Mouse (Mus musculus) 3134 (cell line): ENCODE results near the gene Churc1.

Experiments used
- DNase-seq: peaks from one replicate; pipeline ENCODE4 v3.0.0-alpha.2; 2011; ENCODE audit warnings: low spot score; ENCODE audit not compliant: insufficient read length; ENCODE audit errors: extremely low read depth

Gene Churc1

GRCm38 (mm10) chr12:76765354-76765851, at the start of gene Churc1, which contains the start of gene Fntb:
Gene Churc1 (plus strand): TSS chr12:76765538.
Gene Fntb (plus strand): TSS chr12:76765589.
- peak; percentile 81 for DNase-seq

DNA sequence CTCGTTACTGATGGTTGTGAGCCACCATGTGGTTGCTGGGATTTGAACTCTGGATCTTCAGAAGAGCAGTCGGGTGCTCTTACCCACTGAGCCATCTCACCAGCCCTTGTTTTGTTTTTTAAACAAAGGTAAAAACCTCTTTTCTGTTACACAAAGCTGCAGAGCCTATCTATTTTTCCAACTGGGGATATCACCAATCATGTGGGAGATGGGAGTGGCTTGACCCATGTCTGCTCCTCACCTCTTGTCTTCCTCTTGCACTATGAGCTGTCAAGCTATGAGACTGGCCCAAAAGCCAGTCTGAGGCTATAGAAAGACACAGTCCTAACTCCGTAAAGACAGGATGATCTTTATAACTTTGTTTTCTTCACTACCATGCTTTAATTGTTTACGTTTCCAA, 47.0 kb upstream of the Churc1 start:
- no peak for DNase-seq

DNA sequence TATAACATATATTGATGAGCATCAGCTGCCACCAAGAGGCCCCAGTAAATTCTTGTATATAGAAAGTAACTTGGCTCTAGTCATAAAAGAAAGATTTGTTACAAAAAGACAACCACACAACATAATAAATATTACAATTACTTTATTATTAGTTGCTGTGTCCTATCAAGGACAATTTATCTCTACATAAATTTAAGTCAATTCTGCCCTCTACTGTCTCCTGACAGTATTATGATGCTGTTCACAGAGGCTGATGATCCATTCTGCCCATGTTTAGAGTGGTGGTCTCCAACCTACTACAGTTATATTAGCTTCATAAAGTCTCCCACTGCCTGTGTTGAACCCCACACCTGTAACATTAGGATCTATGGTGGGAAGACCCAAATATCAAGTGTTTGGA, 44.8 kb upstream of the Churc1 start:
- DNase-seq: no peak

GRCm38 (mm10) chr12:76722026-76722425, 43.3 kb upstream of the Churc1 start:
- DNase-seq: no peak

DNA sequence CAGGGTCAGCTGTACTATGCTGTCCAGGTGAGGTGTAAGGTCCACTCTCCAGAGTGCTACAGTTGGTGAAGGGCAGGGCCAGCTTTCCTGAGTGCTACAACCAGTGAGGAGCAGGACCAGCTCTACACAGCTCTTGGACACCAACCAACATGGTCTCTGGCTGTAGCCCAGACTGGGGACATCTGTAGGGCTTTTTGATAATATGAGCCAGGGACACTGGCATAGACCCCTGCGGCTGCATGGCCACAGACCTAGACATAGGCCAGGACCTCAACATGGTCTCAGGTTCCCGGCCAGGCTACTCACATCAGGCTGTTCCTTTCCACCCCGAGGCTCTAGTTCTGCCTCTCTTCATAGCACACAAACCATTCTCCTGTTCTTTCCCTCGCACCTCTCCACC, 37.4 kb upstream of the Churc1 start:
- no peak for DNase-seq

DNA sequence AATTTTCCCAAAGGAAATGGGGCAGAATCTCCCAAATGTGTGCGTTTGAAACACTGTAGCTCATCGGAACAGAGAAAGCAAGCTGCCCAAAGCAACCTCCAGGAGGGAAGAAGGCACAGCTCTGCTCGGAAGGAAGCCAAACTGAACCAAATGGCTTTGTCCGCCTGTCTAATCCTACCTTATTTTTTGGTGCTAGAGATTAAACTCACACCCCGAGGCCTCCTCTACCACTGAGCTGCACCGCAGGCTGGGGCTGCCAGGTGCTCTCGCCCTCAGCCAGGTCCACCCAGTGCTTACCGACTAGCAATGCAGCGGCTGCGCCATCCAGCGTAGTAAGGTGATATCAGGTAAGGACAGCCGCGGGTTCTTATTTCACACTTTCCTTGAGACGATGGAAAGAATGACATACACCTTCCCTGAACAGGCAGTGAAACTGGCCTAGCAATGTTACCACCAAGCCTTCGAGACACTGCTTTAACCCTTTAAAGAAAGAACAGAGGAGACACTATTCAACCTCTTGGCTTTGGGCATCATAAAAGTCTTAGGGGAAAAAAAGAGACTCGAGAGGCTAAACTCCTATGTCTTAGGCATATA, 14.4 kb upstream of the Churc1 start:
- DNase-seq: no peak

DNA sequence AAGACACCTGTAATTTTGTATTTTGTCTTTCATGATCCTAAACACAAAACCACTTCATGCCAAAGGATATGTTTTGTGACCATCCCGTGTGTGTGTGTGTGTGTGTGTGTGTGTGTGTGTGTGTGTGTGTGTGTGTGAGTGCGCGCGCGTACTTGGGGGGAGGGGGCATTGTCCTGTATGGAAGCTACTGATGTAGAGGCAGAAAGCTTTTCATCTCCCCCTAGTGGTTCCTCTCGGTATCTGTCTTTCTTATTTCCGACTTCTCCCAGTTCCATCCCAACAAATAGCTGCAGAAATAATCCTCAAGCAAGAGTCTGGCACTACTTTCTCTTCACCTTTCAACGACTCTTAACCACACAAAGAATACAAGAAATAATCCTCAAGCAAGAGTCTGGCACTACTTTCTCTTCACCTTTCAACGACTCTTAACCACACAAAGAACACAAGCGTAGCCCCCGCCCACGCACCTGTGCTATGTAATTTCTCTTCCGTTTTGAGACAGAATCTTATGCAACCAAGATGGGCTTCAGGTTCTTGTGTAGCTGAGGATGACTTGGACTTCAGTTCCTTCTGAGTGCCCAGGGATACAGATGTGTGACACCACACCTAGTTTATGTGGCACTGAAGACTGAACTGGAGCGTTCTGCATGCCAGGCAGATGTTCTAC, 12.6 kb upstream of the Churc1 start:
- no peak for DNase-seq

DNA sequence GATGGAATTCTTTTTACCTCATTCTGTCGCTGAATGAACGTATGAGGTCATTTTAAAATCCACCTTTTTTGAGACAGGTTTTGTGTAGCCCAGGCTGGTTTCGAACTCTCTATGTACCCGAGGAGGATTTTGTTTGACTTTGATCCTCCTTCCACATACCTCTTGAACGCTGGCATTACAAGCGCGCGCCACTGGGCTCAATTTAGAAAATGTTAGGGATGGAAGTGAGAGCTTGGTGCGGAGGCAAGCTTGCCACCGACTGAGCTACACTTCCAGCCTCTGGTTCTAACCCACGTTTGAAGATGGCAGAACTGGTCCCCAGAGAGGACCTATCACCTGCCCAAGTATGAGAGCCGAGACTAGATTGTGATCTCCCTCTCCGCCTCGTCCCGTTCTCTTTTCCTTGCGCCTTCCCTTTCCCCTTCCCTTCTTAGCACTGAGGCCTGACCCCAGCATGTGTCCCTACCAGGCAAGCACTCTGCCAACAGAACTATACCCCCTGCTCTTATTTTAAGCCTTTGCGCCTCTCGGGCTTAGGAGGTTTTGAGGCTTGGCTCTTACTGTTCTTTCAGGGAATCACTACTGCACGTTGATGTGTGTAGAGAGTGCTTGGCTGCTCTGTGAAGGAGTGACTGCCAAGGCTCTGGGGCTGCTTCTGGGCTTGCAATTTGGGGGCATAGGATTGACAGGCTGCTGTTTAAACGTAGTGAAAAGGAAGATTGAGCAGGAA, 728 bp downstream of the Churc1 start:
- DNase-seq: no peak

DNA sequence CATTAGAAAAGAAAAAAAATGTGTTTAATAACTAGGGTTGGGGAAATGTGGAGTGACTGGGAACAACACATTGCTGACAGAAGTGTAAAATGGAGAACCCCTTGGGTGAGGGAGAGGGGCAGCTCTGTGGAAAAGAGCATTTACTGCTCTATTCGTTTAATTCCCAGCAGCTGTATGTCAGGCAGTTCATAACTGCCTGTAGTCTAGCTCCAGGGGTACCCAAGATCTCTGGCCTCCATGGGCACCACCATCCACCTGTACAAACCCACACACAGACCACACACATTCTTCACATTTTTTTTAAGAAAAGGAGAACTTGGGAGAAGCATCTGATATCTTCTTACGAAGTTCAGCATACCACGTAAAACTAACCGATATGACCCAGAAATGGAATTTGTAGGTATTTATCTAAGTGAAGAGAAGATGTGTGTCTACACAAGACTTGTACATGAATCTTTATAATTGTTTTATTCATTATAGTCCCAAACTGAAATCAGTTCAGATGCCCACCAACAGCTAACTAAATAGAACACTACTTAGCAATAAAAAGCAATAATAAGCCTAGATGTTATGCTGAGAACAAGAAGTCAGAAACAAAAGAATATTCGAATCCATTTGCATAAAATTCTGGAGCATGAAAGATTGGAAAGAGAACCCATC, 5.6 kb downstream of the Churc1 start:
- no peak for DNase-seq

GRCm38 (mm10) chr12:76771540-76771939, 6.2 kb downstream of the Churc1 start:
- no peak for DNase-seq

DNA sequence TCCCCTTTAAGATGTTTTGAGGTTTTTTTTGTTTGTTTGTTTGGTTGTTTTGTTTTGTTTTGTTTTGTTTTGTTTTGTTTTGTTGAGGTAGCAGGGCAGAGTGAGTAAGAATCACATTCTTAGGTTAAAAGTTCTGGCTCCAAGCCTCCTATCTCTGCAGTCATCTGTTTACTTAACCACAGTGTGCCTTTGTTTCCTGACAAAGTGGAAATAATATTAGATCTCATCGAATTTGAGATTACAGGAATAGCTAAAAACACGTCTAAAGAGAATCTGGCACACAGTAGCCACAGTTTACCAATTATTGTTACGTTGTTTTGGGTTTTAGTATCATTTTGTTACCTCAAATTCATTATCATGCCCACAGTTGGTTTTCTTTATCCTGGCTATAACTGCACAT, 9.3 kb downstream of the Churc1 start:
- DNase-seq: no peak

GRCm38 (mm10) chr12:76775132-76775531, 9.8 kb downstream of the Churc1 start:
- no peak for DNase-seq

GRCm38 (mm10) chr12:76776898-76777297, 11.6 kb downstream of the Churc1 start:
- no peak for DNase-seq

DNA sequence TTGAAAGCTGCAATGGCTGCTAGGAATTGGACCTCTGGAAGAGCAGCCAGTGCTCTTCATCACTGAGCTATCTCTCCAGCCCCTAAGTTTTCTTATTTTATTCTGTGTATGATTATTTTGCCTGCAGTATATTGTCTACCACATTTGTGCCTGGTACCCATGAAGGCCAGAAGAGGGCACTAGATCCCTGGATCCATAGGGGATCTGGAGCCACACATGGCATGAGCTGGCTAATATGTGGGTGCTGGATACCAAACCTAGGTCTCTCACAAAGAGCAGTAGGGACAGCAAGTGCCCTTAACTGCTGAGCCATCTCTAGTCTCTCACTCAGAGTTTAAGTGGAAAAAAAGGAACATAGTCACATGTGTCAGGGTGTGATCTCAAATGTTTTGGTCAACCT, 12.5 kb downstream of the Churc1 start:
- DNase-seq: no peak

GRCm38 (mm10) chr12:76778305-76779083, 13.2 kb downstream of the Churc1 start:
- no peak for DNase-seq

- DNase-seq: no peak
Measured at GRCm38 (mm10) chr12:76779951-76780350, 14.6 kb downstream of the Churc1 start.

GRCm38 (mm10) chr12:76780639-76781468, 15.5 kb downstream of the Churc1 start:
- no peak for DNase-seq

DNA sequence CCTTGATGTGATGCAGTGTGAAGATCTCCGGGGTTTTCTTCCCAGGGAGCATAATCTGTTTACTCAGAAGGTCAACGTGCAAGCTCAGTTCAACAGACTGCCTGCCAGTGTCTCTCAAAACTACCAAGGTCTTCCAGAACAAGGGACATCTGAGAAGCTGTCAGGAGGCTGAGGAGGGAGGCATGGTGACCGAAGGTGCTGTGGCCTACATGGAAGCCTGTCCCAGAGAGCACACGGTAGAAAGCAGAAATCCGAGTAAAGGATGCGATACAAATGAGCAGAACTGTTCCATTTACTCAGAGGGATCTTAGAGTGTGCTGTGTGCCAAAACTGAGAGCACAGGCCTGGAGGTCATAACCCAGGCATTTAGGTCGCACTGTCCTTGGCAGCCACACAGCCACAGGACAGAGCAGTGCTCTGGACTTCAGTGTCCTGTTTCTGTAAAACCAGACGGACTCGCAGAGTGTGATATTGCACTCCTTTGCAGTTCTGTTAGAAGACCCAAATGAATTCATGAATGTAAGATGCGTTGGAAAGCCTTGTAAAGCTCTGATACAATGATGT, 18.8 kb downstream of the Churc1 start:
- no peak for DNase-seq

- no peak for DNase-seq
Measured at GRCm38 (mm10) chr12:76790446-76791084, 25.2 kb downstream of the Churc1 start.
